Mouse (Mus musculus): ENCODE results near the gene Xkrx.

DNA sequence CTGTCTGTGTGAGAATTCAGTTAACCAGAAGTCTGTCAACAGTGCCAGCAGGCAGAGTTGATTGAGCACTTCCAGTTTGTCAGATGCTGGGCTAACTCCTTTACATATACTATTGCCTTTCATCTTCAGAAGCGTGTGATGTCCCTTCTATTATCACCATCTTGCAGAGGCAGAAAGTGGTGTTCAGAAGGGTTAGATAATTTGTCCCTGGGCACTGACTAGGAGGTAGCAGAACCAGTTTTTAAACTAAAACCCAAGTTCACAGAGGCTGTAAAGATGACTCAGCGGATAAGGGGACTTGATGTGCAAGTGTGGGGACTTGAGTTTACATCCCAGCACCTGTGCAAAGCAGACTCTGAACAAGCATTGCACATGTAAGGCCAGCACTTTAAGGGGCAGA, 46.6 kb upstream of the Xkrx start:
- TF ChIP-seq CEBPB (IDR thresholded peaks at IDR 0.05; ENCODE audit: insufficient read depth, poor library complexity, severe bottlenecking) (no peak), POLR2A (IDR thresholded peaks at IDR 0.05; ENCODE audit: insufficient read length, low read depth) (no peak), USF1 (IDR thresholded peaks at IDR 0.05; ENCODE audit: low read depth) (no peak), MAX (IDR thresholded peaks at IDR 0.05; ENCODE audit: low read depth) (no peak), REST (IDR thresholded peaks at IDR 0.05; ENCODE audit: insufficient read depth, insufficient read length) (no peak), TCF12 (IDR thresholded peaks at IDR 0.05; ENCODE audit: insufficient read depth, poor library complexity, severe bottlenecking) (no peak), SRF (IDR thresholded peaks at IDR 0.05; ENCODE audit: control insufficient read depth, insufficient read length, low read depth) (no peak), TCF3 (IDR thresholded peaks at IDR 0.05; ENCODE audit: insufficient read length, low read depth) (no peak), E2F4 (IDR thresholded peaks at IDR 0.05; ENCODE audit: insufficient read depth) (no peak), POLR2AphosphoS2 (IDR thresholded peaks at IDR 0.05; ENCODE audit: insufficient read length, low read depth) (no peak), MYOD1 (IDR thresholded peaks at IDR 0.05; ENCODE audit: control insufficient read depth in 1 of 3, insufficient read length in 2 of 3, low read depth in 2 of 3) (no peak)

Data from myocyte (in vitro differentiated cells).